Mouse (Mus musculus) cerebellum, adult (tissue): ENCODE measurements around the gene 4930503E14Rik.
"Not testable (repeated sequence)": the region's sequence is repeated elsewhere in the genome, so short reads cannot be mapped to it uniquely, and the experiment has no call there.

Experiments
- ATAC-seq: cut with Nextera tagmentation; 2 replicates; pipeline ENCODE4 v1.9.2; 2017; ENCODE audit warnings: mild to moderate bottlenecking, moderate library complexity, mixed read lengths; ENCODE audit not compliant: insufficient number of reproducible peaks, low FRiP score, low TSS enrichment

4930503E14Rik gene

DNA sequence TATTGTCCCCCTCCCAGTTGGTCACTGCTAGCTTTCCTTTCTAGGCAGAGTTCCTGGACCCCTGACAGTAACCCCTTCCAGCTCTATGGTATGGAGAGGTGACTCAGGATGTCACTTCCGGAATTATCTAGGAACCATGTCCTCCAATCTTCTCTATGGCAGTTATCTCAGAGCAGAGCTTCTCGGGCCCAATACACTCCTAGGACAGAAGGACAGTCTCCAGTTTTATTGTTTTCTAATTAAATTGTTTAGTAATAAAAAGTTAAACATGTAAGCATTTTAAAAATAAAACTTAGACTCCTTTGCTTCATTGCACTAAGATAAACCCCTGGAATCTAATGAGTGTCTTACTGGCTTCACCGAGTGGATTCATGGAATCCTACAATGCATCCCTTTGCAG is at the start of gene 4930503E14Rik:
Gene 4930503E14Rik (minus strand): TSS at position 101 of the 400 bp plus-strand sequence.
- ATAC-seq: not testable (repeated sequence)

- no peak for ATAC-seq
Measured at GRCm38 (mm10) chr14:44248039-44248438, 35.0 kb upstream of the 4930503E14Rik start.

DNA sequence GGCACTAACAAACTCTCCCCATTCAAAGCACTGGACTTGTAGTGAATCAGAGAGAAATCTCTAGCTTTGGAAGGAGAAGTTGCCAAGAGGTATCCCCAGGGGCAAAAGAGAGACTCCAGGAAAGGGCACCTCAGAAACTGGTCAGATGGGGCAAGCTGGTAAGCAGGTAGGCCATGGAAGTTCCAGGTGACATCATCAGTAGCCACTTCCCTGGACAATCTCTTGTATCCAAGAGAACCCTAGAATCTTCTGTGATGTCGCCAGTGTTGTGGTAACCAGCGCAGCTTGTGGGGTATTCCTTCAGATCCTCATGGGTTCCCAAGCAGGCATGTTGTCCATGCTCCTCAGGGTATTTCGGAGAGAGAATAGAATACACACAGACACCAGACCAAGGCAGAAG is 15.7 kb downstream of the 4930503E14Rik start, which contains the start of gene Gm8212:
Gene Gm8212 (plus strand): TSS at position 301 of the 400 bp plus-strand sequence.
- not testable (repeated sequence) for ATAC-seq

GRCm38 (mm10) chr14:44123551-44123950 is 89.5 kb downstream of the 4930503E14Rik start, which contains the start of gene Gm3327:
Gene Gm3327 (plus strand): TSS chr14:44123851.
- not testable (repeated sequence) for ATAC-seq
